Mouse (Mus musculus): ENCODE measurements around the gene Urah.

DNA sequence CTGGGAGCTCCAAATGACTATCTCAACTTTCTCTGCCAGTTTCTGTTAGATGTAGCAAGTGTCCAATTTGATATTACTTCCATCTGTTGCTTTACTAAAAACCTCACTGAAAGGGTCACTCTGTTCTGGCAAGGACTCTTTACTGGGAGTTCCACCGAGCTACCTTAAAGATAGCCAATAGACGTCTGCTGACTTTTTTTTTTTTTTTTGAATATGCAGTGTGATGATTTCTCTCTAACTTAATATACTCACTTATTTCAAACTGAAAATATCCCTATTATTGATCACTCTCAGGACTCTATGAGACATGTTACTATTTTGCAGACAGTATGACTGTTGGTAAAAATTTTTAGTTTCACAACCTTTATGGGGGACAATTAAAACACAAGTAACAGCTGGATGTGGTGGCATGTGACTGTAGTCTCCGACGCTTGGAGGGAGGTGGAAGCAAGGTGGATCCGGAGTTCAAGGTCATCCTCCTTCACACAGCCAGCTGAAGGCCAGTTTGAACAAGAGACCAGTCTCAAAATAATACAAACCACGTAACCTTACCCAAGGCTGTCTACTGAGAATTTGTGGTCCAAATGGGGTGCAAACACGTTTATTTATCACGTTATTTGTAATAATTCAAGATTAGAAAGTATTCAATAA lies 46.2 kb downstream of the Urah start:
- TF ChIP-seq CTCF (IDR thresholded peaks at IDR 0.05; ENCODE audit: low read depth) (no peak), EP300 (optimal IDR thresholded peaks at IDR 0.05) (no peak)
